Mouse (Mus musculus): ENCODE data around the gene Cobl.

Gene Cobl

DNA sequence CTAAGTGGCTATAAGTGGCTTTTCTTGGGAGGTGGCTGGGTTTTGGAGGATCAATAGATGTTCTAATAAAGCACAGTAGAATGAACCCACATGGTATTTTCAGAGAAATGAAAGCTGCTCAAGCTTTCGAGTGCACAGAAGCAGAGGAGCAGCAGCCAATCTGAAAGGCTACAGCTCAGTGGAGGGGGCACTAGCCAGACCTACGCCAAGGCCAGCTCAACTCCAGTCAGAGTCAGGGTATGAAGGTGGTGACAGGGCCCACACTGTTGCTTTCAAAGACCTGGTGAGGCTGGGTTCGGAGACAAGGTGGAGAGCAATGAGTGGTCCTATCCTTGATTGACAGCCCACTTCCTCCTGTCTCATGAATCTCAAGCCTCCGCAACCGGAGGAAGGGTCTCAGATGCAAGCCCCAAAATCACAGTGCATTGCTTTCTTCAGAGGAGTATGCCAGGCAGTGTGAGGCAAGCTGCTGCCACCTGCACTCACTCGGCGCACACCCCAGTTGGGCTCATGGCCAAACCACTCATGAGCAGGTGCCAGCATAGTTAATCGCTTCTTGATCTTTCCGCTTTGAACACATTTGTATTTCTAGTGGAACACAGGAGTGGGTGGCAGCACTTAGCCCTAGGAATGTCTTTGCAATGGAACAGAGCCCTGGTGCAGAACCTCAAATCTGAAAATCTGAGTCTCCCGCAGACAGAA, 232.6 kb downstream of the Cobl start:
- DNase-seq (ENCODE audit: inconsistent age in 2 of 2, low spot score in 1 of 2): peak; percentile 13 to 43

DNA sequence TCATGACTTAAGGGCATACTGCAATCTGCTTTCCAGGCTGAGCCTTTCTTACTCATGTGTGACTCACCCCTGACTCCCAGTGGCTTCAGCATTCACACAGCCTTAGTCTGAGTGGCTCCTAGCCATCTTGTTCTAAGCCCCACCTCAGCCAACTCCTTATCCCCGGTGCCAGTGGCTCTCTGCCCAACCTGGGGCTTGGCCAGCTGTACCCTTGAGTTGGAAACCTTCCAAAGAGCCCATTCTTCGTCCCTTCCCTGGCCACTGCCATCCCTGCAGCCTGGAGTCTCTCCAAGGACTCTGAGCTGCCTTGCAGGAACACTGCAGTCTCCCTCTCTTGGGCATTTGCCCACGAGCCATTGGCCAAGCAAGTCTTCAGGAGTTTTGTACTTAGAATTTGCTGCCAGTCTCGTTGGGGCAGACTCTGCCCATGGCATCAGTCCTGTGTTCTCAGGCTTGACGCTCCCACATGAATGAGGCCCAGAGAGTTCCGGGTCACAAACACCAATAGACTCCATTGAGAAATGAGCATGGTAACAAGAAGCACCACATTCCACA, 233.2 kb downstream of the Cobl start:
- peak; percentile 86 to 89 for DNase-seq (ENCODE audit: inconsistent age in 2 of 2, low spot score in 1 of 2)

DNA sequence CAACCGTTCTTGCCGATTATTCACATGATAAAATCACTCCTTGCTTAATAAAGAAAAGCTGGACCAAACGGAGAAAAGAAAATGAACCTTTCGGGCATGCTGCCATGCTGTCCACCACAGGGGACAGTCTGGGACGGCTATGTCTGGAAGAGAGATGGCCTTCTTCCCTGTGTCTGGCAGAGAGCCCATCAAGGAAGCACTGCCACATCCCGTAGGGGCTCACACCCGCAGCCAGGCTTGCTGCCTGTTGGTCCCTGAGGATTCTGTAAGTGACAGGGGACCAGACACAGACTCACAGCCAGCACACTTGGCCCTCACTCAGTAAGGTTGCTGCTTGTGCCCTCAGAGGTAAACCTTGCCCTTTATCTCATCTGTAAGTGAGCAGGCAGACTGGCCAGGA, 235.3 kb downstream of the Cobl start:
- peak; percentile 19 to 63 for DNase-seq (ENCODE audit: inconsistent age in 2 of 2, low spot score in 1 of 2)

DNA sequence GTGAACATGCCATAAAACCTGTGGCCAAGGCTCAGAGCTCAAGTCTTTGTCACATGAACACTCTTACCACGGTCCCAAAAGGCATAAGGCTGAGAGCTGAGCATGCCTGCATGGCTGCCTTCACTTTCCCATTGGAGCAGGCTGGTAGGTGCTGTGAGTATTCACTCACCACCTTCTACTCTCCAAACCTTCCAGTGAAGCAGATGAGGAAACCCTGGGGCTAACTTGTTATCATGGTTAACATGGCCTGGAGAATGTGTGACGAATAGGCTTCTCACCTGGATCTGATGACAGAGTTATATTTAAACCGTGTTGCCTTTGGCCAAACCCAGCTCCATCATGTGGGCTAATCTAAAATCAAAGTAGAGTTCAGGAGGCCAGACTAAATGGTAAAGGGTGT, 237.4 kb downstream of the Cobl start:
- DNase-seq (ENCODE audit: inconsistent age in 2 of 2, low spot score in 1 of 2): no peak

DNA sequence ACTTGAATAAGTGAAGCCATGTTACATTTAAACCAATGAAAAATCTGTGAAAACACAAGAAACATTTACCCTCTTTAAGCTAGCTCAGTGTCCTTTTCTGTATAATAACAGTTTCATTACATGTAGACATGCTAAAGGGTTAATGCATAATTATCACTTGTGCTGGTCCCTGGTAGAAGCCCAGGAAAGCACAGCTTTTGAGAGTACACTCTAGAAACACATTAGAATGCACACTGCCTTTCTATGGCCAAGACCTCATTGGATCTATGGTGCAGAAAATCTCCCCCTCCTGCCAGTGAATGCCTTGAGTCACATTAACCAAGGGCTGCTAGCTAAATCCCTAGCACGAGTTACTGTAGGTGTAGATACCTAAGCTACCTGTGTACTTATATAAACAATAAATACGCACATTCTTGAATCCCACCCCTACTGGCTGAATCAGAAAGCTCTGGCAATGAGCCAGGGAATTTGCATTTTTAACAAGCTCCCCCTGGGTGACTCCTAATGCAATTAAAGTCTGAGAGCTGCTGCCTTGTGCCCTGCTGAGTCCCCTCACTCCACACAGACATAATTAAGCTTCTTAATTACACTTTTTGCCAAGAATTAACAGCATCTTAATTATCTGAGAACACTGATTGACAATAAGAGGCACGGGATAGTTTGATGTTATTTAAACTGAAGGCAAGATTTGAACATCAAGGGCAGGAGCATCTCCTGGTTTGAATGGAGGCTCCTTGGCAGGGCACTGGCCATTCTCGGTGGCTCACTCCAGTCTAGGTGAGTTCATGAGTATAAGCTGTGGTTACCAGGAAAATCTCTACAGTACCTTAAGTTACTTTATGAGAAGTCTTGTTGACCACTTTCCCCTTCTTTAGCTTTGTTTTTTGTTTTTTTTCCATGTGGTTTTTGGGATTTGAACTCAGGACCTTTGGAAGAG, 244.9 kb downstream of the Cobl start:
- no peak for DNase-seq (ENCODE audit: inconsistent age in 2 of 2, low spot score in 1 of 2)

DNA sequence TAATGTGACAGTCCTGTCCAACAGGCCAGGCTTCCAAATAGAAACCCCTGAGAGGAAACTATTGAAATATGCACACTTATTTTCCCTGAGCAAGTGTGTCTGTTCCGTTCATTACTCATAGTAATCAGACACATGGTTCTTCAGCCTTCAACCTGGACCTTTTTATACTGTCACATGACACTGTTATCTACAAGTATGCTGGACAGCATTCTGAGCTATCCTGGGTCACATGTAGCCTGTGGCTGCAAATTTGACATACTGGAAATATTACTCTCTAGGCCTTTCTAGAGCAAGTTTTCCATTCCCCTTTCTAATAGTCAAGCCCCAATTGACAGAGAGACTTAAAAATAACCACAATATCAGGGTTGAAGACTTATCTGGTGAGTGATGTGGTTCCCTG, 247.9 kb downstream of the Cobl start:
- DNase-seq (ENCODE audit: inconsistent age in 2 of 2, low spot score in 1 of 2): peak in 1 of 2 experiments; percentile 27

DNA sequence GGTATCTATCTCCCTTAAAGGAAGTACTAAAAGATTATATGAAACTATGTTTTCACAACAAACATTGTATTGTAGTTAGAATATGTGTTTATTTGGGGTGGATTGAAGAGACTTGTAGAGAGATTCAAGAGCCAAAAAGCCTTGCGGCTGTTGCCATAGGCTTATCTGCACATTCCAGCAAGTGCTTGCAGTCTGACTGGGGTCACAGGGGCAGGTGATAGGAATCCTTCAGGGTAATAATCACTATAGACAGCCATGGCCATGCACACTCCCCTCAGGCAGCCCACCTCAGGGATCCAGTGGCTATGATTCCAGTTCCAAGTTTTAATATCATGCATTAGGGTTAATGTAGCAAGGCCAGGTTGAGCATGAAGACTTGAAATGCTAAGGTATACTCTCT, 249.2 kb downstream of the Cobl start:
- no peak for DNase-seq (ENCODE audit: inconsistent age in 2 of 2, low spot score in 1 of 2)

DNA sequence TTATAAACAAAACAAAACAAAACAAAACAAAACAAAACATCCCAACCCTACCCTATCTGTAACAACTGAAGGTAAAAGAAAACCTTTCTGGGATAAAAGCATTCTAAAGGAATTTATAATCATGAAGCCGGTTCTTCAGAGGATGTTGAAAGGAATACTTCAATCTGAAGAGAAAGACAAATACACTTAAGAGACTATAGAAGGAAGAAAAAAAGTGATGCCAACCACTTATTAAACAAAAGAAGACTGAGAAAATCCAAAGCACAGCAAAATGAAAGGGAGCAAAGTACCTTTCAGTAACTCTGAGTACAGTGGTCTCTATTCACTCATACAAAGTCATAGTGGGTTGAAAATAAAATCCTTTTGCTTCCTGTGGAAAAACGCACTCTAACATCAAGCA, 256.2 kb downstream of the Cobl start:
- DNase-seq (ENCODE audit: inconsistent age in 2 of 2, low spot score in 1 of 2): no peak

DNA sequence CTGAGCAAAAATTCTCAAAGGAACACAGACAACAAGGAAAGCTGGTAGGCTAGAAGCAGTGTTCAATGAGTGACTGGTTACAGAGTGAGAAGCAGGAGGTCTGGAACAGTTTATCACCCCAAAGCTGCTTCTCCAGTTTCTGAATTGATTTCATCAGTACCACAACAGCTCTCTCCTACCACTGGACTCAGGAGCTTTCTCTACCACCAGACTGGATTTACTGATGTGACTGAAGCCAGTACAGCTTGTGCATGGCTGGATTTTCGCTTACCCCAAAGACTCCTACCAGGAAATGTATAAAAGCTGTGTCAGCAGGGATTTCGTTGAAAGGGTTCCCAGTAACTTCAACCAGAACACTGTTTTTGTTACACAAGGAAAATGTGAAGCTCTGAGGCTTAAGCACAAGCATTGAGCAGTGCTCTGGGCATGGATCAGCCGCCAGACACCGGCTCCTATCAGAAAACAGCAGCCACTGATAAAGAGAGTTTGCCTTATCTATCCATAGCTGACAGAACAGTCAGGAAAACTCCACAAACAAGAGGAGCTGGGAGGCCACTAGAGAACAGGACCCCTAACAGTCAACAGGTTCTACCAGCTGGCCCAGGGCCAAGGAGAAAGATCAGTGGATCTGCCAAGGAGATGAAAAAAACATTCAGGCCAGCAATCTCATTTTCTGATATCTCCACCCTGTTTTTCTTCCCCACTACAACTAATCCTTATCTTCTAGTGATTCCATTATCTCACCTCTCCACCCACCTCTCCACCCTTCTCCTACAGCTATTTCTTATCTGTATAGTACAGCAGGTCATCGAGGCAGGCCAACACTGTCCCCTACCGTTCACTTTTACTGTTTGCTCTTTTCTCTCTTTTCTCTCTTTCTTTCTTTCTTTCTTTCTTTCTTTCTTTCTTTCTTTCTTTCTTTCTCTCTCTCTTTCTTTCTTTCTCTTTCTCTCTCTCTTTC, 259.3 kb downstream of the Cobl start:
- DNase-seq (ENCODE audit: inconsistent age in 2 of 2, low spot score in 1 of 2): peak; percentile 14 to 56

DNA sequence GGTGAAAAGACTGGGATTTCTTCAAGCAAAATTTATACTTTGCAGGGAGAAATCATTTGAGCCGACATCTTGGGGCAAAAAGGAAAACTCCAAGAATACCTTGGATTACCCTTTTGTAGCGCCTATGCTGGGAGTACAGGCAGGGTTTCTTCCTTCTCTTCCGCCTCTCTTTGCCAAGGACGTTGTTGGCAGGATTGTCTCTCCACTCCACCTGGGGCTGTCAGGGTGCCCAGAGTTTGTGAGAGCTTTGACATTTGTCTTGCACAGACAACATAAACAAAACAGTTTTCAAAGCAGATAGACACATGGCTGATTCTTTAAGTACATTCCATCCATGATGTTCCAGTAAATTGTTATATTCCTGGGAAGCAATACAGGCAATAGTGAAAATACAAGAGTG, 265.3 kb downstream of the Cobl start:
- no peak for DNase-seq (ENCODE audit: inconsistent age in 2 of 2, low spot score in 1 of 2)

DNA sequence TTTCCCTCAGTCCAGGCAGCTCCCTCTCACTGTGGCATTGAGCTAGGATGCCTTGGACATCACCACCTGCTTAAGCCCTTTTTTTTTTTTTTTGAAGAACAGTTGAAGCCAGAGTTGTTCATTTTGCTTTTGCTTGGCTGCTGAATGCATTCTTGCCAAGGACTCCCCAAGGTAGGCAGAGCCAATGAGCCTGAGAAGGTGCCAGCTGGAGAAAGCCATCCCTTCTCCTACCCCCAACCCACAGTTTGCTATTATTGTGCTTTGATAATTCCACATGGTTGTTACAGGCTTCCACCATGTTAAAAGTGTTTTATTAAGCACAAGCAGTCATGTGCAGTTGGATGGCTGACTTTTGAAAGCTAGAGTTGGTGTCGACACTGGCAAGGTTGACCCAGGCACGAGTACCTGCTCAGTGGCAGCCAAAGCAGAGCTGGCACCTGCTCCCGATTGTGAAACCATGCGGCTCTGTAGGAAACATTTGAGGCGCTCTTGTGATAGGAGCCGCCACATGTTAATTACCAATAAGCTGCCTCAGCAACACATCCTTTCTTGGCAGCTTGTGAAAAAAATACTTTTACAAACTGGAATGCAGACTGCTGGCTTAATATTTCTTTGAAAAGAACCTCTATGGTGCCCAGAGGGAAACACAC, 265.9 kb downstream of the Cobl start:
- DNase-seq (ENCODE audit: inconsistent age in 2 of 2, low spot score in 1 of 2): peak in 1 of 2 experiments; percentile 31

DNA sequence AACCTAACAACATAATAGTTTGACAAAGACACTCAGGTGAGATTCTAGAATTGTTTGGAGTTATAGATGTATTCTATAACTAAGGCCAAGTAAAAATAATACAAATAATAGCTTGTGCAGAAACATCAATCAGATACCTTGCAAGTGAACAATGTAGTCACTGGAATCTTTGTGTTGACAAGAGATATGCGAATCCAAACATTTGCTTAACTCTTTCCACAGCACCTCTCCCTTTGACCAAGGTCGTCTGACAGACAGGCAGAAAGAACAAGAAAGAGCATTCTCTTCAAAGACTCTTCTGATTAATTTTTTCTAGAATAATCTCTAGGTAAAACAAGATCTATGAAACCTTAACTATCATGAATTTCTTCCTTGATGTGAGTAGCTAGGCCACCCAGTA, 266.7 kb downstream of the Cobl start:
- no peak for DNase-seq (ENCODE audit: inconsistent age in 2 of 2, low spot score in 1 of 2)

DNA sequence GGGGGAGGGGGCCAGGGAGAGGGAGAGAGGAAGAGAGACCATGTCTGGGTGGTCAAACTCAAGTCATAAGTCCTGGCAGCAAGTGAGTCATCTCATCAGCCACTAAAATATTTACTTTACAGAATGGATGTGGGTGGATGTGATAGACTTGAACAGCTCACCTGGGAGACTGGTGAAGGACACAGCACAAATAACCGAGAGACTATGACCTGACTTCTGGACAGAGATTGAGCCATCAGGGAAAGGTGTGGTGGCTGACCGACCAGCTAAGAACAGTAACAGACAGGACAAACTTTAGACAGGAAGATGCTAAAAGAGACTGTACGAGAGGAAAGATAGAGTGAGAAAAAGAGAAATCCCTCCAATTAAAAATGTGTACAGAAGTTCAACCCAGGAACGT, 267.2 kb downstream of the Cobl start:
- no peak for DNase-seq (ENCODE audit: inconsistent age in 2 of 2, low spot score in 1 of 2)

DNA sequence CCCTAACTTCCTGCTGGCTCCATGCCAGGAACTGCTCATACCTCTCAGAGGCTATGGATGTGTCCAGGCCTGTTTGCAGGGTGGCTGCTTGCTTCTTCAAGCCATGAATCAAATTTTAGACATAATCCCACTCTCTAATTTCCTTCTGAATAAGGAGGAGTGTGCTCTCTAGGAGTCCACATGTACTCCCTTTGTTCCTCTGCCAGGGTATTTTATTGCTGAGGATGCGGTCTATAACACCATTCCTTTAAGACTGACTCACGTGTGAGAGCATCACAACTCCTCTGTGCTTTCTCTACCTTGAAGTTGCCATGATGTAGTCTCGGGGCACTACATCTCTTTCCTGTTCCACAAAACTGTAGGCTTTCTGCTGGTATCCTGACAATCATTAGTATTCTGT, 269.4 kb downstream of the Cobl start:
- no peak for DNase-seq (ENCODE audit: inconsistent age in 2 of 2, low spot score in 1 of 2)

DNA sequence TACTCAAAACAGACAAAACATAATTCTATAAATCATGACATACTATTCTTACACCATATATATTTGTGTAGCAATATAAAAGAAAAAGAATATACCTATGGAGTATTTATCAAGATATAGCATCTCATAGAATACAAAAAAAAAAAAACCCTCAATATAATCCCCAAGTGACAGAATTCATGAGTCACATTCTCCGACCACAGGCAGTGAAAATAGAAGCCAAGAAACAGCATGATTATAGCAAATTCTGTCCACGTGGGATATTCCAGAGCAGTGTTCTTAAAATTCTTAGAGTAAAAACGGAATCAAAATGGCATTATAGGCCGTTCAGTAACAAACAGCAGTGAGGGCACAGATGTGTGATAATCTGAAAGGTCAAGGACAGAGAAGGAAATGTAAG, 271.4 kb downstream of the Cobl start:
- DNase-seq (ENCODE audit: inconsistent age in 2 of 2, low spot score in 1 of 2): no peak

DNA sequence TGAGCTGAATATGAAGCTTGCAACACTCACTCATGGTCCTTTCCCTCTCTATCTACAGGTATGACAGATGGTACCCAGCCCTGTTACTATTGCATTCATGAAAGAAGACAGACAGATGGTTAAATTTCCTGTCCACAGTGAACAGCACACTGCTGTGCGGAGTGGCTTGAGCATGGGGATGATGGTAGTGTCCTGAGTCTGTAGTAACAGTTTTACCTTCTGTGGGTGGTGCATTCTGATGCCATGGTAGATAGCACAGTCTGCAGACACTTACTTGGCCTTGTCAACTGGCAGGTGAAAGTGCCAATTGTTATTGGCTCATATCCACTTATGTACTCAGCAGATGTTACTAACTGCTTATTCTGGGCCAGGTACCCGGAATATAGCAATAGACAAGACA, 273.4 kb downstream of the Cobl start:
- DNase-seq (ENCODE audit: inconsistent age in 2 of 2, low spot score in 1 of 2): no peak

DNA sequence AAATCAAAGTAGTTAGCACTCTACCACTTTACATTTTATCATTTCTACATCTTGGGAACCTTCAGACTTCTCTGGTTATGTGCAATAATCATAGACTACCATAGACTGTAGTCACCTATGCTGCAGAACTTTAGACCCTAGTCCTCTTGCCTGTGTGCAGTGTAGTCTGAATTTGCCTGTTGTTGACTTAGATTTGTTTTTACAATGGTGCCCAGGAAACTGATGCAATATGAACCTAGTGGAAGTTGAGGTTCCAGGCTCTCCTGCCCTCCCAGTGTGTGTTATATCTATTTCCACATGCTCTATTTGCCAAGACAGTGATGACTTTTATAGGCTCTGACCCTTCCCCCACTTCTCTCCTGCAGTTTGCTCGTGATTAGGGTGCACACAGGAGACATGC, 274.3 kb downstream of the Cobl start:
- DNase-seq (ENCODE audit: inconsistent age in 2 of 2, low spot score in 1 of 2): no peak

All from adrenal gland, adult (tissue).